Mouse (Mus musculus): ENCODE results near the gene Psma3.

GRCm38 (mm10) chr12:71003760-71004426 is 29.5 kb downstream of the Psma3 start:
- TF ChIP-seq CTCF (IDR thresholded peaks at IDR 0.05; ENCODE audit: low read depth, low read length) (no peak), POLR2A (IDR thresholded peaks at IDR 0.05; ENCODE audit: insufficient read depth, low read length) (no peak), EP300 (IDR thresholded peaks at IDR 0.05; ENCODE audit: insufficient read depth, low read depth, low read length) (no peak)

All from ES-Bruce4 (cell line).